Mouse (Mus musculus) small intestine, adult 2 months (tissue): ENCODE measurements at regions not wholly inside any gene's neighbourhood (a gene's known extent, or its start where the extent isn't known, plus 50 kb on each side); places are given as distances from the start of the nearest gene placed in this dataset.

Experiments used
- CTCF ChIP-seq: fragments of 200-500 bp; IDR thresholded peaks from 2 replicates; pipeline ENCODE4 v1.5.1; 2012; ENCODE audit warnings: low read depth, mild to moderate bottlenecking, control low read depth, inconsistent platforms, low read length, moderate library complexity, mixed read lengths; ENCODE audit not compliant: insufficient replicate concordance, insufficient read length; ENCODE audit errors: extremely low read depth
- POLR2A ChIP-seq: fragments of 200-500 bp; IDR thresholded peaks from 2 replicates; pipeline ENCODE4 v1.6.1; 2012; ENCODE audit warnings: low read depth, mild to moderate bottlenecking, control low read depth, inconsistent platforms, low read length, moderate library complexity

- TF ChIP-seq CTCF (no peak), POLR2A (no peak)
Measured at GRCm38 (mm10) chr13:102397411-102397810, 295.9 kb upstream of the Cd180 start.
